Mouse (Mus musculus) heart, adult 9 months (tissue): ENCODE data around the gene Pcnp.
"Not testable (repeated sequence)": the region's sequence is repeated elsewhere in the genome, so short reads cannot be mapped to it uniquely, and the experiment has no call there.

Experiments used
- DNase-seq, 2 experiments: peaks; one replicate each; pipeline ENCODE4 v3.0.0; 2022; ENCODE audit warnings: low spot score in 2 of 2

The Pcnp gene

GRCm38 (mm10) chr16:55967221-55967620 is 62.3 kb downstream of the Pcnp start:
- DNase-seq, result no peak

- peak; percentile 94 to 95 for DNase-seq
These were observed 63.2 kb downstream of the Pcnp start, which contains the start of gene Rpl24 for GRCm38 (mm10) chr16:55966212-55966871. Rpl24 (plus strand) TSS chr16:55966275.

GRCm38 (mm10) chr16:55964126-55964949 is 65.2 kb downstream of the Pcnp start:
- DNase-seq, result no peak

GRCm38 (mm10) chr16:55963068-55963467 is 66.5 kb downstream of the Pcnp start:
- not testable (repeated sequence) for DNase-seq
